Mouse (Mus musculus) kidney, adult 8-10 months (tissue): ENCODE measurements at regions not wholly inside any gene's neighbourhood (a gene's known extent, or its start where the extent isn't known, plus 50 kb on each side); places are given as distances from the start of the nearest gene placed in this dataset.
A peak's percentile ranks its signal among the peaks of the same experiment; 100 is the strongest.
"Not testable (repeated sequence)": the region's sequence is repeated elsewhere in the genome, so short reads cannot be mapped to it uniquely, and the experiment has no call there.

Experiments
- DNase-seq, 2 experiments: peaks; one replicate each; pipeline ENCODE4 v3.0.0; 2022

DNA sequence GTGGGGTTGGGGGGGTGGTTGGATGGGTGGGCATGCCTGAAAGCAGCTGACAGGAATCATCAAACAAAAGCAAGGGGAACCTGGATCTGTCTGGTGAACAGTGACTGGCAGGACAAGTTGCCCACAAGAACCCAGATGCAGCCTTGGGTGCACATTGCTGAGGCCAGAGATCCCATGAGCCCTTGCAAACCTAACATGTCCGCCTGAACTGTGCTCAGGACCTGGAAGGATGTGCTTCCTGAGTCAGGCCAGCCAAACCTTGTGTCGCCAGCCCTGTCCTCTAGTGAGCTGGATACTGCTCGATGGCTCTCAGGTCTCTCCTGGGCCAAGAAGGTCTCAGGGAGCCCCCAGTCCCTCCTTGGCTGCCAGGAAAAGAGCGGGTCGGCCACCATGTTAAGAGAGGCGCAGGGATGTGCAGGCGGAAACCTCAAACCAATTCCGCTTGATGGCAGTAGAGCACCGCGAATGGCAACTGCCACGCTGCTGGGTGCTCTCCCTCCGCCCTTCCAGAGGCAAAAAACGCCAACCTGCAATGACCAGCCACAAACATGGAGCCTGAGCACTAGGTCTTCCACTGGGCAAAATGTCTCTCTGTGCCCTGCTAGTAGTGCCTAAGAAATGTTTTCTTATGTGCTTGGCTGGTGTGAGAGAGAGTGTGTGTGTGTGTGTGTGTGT is 140.2 kb downstream of the Pls3 start:
- peak in 1 of 2 experiments; percentile 80 for DNase-seq

DNA sequence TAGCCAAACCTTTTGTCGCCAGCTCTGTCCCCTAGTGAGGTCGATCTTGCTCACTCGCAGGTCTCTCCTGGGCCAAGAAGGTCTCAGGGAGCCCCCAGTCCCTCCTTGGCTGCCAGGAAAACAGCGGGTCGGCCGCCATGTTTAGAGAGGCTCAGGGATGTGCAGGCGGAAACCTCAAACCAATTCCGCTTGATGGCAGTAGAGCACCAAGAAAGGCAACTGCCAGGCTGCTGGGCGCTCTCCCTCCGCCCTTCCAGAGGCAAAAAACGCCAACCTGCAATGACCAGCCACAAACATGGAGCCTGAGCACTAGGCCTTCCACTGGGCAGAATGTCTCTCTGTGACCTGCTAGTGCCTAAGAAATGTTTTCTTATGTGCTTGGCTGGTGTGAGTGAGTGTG is 141.3 kb downstream of the Pls3 start:
- peak in 1 of 2 experiments; percentile 88 for DNase-seq

DNA sequence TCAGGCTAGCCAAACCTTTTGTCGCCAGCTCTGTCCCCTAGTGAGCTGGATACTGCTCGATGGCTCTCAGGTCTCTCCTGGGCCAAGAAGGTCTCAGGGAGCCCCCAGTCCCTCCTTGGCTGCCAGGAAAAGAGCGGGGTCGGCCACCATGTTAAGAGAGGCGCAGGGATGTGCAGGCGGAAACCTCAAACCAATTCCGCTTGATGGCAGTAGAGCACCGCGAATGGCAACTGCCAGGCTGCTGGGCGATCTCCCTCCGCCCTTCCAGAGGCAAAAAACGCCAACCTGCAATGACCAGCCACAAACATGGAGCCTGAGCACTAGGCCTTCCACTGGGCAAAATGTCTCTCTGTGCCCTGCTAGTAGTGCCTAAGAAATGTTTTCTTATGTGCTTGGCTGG is 145.2 kb downstream of the Pls3 start:
- peak in 1 of 2 experiments; percentile 58 for DNase-seq

DNA sequence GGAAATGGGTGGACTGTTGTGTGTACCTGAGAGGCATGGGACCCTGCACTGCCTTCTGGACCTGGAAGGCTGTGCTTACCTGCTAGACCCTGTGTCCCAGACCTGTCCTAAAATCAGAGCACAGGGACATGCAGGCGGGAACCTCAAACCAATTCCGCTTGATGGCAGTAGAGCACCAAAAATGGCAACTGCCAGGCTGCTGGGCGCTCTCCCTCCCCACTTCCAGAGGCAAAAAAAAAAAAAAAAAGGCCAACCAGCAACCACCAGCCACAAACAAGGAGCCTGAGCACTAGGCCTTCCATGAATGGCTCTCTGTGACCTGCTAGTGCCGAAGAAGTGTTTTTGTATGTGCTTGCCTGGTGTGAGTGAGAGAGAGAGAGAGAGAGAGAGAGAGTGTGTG is 146.5 kb downstream of the Pls3 start:
- DNase-seq = peak in 1 of 2 experiments; percentile 22

DNA sequence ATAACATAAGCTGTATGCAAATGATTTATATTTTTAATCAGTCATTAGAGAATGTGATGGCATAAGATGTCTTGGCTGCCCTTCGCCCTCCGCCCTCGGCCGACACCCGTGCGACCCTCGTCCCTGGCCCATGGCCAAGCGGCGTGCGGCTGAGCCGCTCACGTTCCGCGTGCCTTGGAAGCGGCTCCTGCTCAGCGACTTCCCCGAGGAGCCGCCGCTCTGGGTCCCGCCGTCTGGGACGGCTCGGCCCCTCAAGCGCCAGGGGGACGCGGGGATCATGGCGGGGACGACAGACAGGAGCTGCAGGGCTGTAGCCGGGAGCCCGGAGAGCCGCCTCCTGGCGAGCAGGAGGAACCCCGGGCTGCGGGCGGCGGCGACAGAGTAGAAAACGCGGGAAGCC is 145.5 kb upstream of the Rab39b start:
- not testable (repeated sequence) for DNase-seq

DNA sequence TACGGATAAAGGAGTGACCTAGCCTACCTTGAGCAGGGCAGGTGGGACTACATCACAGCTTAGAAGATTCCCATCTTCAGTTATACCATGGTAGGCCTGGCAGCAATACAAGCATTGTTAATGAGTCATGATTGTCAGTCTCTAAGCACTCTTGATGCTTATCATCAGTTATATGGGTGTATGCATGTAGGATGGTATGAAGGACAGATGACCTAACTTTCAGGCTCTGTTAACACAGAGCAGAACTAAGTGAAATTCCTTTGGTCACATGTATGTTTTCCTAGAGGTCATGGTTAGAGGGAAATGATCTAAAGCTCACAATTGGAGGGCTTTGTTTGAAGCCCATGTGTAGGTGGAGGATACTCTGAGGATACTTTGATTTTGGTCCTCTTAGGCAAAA is 121.9 kb upstream of the Rab39b start:
- DNase-seq = no peak

DNA sequence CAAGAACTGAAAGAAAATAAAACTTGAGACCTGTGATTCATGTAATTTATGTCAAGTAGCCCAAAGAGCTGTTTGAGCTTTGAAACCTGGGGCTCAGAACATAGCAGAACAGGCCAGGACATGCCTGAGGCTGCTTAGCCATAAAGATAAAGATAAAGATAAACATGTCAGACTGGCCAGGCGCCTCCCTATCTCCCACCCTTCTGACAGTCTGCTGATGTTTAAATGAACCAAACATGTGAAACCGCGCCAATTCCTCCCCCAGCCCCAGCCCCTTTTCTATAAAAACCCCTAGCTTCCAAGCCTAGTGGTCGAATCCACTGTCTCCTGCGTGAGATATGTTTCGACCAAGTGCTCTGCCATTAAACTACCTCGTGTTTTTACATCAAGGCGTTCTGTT is 97.2 kb upstream of the Rab39b start:
- not testable (repeated sequence) for DNase-seq

DNA sequence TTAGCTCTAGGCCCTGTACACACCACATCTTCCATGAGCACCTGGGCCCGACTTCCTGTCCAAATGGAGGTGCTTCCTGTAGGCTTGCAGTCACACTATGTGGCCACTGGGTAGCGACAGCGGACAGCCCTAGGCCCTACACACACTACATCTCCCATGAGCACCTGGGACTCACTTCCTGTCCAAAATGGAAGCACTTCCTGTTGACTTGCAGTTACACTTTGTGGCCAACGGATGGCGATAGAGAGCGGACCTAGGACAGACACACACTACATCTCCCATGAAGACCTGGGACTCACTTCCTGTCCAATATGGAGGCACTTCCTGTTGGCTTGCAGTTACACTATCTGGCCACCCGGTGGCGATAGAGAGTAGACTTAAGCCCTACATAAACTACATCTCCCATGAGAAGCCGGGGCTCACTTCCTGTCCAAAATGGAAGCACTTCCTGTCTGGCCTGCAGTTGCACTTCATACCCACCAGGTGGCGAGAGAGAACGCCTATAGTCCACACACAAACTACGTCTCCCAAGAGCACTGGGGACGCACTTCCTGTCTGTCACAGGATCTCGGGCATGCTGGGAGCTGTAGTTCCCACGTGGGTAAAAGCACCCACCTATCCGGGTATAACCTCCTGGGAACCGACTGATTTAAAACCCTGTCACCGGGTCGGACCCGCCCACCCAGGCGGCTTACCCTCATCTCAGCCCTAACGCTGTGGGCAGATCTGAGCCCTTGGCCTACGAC is 96.1 kb upstream of the Rab39b start:
- DNase-seq = peak; percentile 95 to 98

DNA sequence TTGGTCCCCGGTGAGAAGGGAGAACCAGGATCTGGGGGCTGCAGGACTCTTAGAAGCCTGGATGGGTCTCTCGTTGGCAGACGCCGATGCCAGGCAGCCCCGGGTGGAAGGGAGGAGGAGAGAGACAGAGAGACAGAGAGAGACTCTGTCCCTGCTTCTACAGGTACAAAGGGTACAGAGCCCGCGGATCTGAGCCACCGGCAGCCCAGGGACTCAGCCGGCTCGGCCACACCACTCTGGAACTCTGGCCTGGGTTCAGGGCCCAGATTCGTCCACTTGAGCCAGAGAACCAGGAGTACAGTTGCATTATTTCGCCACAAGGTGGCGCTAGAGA is 95.5 kb upstream of the Rab39b start:
- no peak for DNase-seq

DNA sequence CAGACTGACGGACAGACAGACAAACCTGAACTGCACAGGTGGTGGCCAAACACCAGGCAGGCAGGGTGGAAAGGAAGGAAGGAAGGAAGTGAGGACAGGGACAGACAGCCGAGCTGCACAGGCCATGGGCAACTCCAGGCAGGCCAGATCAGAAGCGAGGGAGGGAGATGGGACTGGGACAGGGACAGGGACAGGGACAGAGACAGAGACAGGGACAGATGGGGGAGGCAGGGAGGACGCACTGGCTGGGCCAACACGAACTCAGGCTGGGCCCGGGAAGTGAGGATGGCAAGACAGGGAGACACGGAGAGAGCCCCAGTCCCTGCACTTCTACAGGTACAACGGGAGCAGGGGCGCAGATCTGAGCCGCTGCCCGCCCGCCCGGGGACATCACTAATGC is 94.9 kb upstream of the Rab39b start:
- peak; percentile 1 to 6 for DNase-seq

DNA sequence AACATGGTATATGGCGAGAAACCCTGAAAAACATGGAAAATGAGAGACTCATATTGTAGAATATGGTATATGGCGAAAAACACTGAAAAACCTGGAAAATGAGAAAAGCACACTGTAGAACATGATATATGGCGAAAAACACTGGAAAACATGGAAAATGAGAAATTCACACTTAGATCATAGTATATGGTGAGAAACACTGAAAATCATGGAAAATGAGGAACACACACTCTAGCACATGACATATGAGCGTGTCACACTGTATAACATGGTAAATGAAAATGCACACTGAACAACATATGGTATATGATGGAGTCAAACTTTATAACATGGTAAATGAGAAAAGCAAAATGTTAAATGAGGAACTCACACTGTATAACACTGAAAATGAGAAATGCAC is 89.6 kb upstream of the Rab39b start:
- no peak for DNase-seq

DNA sequence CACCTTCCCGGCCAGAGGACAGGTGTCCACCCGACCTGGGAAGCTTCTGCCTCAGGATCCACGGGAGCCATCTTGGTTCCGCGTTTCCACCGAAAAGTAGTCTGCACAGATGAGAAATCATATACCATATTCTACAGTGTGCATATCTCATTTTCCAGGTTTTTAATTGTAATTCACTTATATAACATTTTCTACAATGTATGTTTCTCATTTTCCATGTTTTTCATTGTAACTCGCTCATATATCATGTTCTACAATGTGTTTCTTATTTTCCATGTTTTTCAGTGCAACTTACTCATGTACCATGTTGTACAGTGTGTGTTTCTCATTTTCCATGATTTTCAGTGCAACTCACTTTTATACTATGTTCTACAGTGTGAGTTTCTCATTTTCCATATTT is 65.4 kb upstream of the Rab39b start:
- no peak for DNase-seq
